Mouse (Mus musculus) limb, embryonic 13.5 days (tissue): ENCODE data around the gene Cdh11. TPM values are rescaled to one million over a fixed set of nuclear protein-coding genes. Genes with fewer than 3 reads are reported as not detected.

Experiments used
- ATAC-seq: fragments of 200-750 bp; cut with Nextera tagmentation; 2 replicates; pipeline ENCODE4 v1.8.0; 2017; ENCODE audit warnings: low read depth, moderate number of reproducible peaks, moderate TSS enrichment; ENCODE audit not compliant: low FRiP score
- H3K27ac ChIP-seq: fragments of 300-500 bp; sonication (generic); 2 replicates; pipeline ENCODE4 v1.5.1; 2015; ENCODE audit warnings: inconsistent platforms, mild to moderate bottlenecking, moderate library complexity
- H3K27me3 ChIP-seq: fragments of 300-500 bp; sonication (generic); 2 replicates; pipeline ENCODE4 v1.6.1; 2015; ENCODE audit warnings: mild to moderate bottlenecking, inconsistent platforms
- H3K36me3 ChIP-seq: fragments of 300-500 bp; sonication (generic); 2 replicates; pipeline ENCODE4 v1.6.1; 2015; ENCODE audit warnings: inconsistent platforms, mild to moderate bottlenecking, moderate library complexity
- H3K4me1 ChIP-seq: fragments of 300-500 bp; sonication (generic); 2 replicates; pipeline ENCODE4 v1.6.1; 2015; ENCODE audit warnings: inconsistent platforms
- H3K4me2 ChIP-seq: fragments of 300-500 bp; sonication (generic); replicated peaks from 2 replicates; pipeline ENCODE4 v1.6.1; 2015; ENCODE audit warnings: inconsistent platforms, mild to moderate bottlenecking, moderate library complexity
- H3K4me3 ChIP-seq: fragments of 300-500 bp; sonication (generic); 2 replicates; pipeline ENCODE4 v1.5.1; 2015; ENCODE audit warnings: moderate library complexity, mild to moderate bottlenecking, inconsistent platforms
- H3K9ac ChIP-seq: fragments of 300-500 bp; sonication (generic); 2 replicates; pipeline ENCODE4 v1.6.1; 2015; ENCODE audit warnings: mild to moderate bottlenecking, inconsistent platforms
- H3K9me3 ChIP-seq: fragments of 300-500 bp; sonication (generic); 2 replicates; pipeline ENCODE4 v1.6.1; 2016; ENCODE audit warnings: inconsistent platforms
- WGBS: fragments of 180-500 bp; shearing (Covaris S2); methylation state at CpG from one replicate; pipeline ENCODE4 v1.1.7; 2015; 5-methylcytosine and 5-hydroxymethylcytosine counted together
- microRNA-seq: library from miRNA; unstranded; fragments of <30 nt; microRNA quantifications from one replicate; pipeline ENCODE4, GENCODE M21; 2016
- polyA plus RNA-seq: library from polyadenylated mRNA; unstranded; fragments of >200 nt; fragmentation: Nextera tagmentation; extraction: Ambion mirVana; gene quantifications from 2 replicates; pipeline ENCODE4 v1.2.1, GENCODE M21; 2015

Gene Cdh11
- polyA plus RNA-seq, 1 experiment from 2014 or later = 207 TPM

GRCm38 (mm10) chr8:102593899-102594298 is 191.5 kb downstream of the Cdh11 start:
- Histone ChIP-seq H3K27ac (no peak overlapping the region), H3K4me3 (no peak overlapping the region), H3K4me1 (no peaks in the 10 kb centered on the region), H3K27me3 (no peaks in the 10 kb centered on the region), H3K9ac (no peak overlapping the region), H3K4me2 (no peak overlapping the region), H3K36me3 (no peaks in the 10 kb centered on the region), H3K9me3 (no peaks in the 10 kb centered on the region)
- no peak for ATAC-seq
- 82% methylated on average over 6 of the region's 6 CpGs for WGBS

Small RNA genes within 50 kb of the gene (microRNA-seq; reads per million reads assigned to microRNA genes)
- gene Gm26301 = not detected
